In the genomic region with DNA sequence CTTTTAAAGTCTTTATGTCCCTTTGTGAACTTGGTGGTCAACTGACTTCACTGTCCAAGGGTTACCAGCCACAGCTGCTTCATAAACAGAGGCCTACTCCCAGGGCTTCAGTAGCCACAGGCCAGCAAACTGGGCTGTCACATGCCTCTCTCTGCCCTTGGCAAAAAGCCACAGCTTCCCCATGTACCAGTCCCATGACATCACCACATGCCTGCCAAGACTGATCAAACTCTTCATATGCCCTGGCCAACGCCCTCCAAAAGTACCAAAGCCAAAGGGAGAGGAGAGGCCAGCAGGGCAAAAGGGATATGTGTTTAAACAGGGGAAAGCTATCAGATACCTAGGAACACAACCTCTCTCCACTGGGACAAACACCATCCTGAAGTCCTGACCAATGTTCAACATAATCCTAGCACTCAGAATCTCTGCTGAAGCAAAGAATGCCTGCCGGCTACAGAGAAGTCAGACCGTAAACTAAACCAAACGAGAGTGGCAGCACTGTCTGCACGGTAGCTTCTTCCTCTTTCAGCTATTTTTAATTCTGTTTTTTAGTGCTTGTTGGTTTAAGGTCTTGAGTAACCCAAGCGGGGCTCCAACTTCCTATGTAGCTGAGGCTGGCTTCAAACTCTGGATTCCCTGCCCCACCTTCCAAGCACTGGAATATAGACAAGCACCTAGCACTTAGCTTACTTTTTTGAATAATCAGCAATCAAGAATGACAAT, we compare ENCODE assay signal across 1 mouse cellular context.
TF ChIP-seq lines count a peak whose summit lies in the region.

No protein-coding gene starts in this region.

TF ChIP-seq in CH12.LX, 34 proteins besides CTCF, POLR2A, EP300 and RAD21 (continued from another document):
- TF ChIP-seq KAT2A (IDR thresholded peaks at IDR 0.05; ENCODE audit: insufficient replicate concordance, low read length), result no peak
- no peak for TF ChIP-seq E2F4 (IDR thresholded peaks at IDR 0.05; ENCODE audit: insufficient replicate concordance, low read depth, low read length)
- no peak; the same call in 1 of the 2 replicates for TF ChIP-seq SIN3A (IDR thresholded peaks at IDR 0.05; ENCODE audit: low read length)
- TF ChIP-seq JUND (conservative IDR thresholded peaks at IDR 0.05; ENCODE audit: low read depth, low read length), result no peak
- 0 out of 2 replicates have a peak, but pooled peaks have one; percentile 47 for TF ChIP-seq ELF1 (IDR thresholded peaks at IDR 0.05; ENCODE audit: low read depth, low read length)
- no peak for TF ChIP-seq POLR2AphosphoS2 (IDR thresholded peaks at IDR 0.05; ENCODE audit: low read depth, low read length)
- no peak for TF ChIP-seq MAZ (IDR thresholded peaks at IDR 0.05; ENCODE audit: low read depth, low read length)
- no peak for TF ChIP-seq RCOR1 (conservative IDR thresholded peaks at IDR 0.05; ENCODE audit: low read depth, low read length)
